Mouse (Mus musculus) midbrain, postnatal 0 days (tissue): ENCODE data around the gene Igfbp6. TPM values are rescaled to one million over a fixed set of nuclear protein-coding genes. Genes with fewer than 3 reads are reported as not detected.

Experiments used
- ATAC-seq: fragments of 200-750 bp; cut with Nextera tagmentation; 2 replicates; pipeline ENCODE4 v1.8.0; 2017; ENCODE audit warnings: moderate number of reproducible peaks, mild to moderate bottlenecking, moderate TSS enrichment, moderate library complexity; ENCODE audit not compliant: low FRiP score
- DNase-seq: peaks from one replicate; pipeline ENCODE4 v3.0.0-alpha.2; 2015; ENCODE audit warnings: low spot score
- H3K27ac ChIP-seq: fragments of 300-500 bp; sonication (generic); 2 replicates; pipeline ENCODE4 v1.5.1; 2014; ENCODE audit warnings: low read depth, mild to moderate bottlenecking, low read length, mixed read lengths
- H3K27me3 ChIP-seq: fragments of 300-500 bp; sonication (generic); 2 replicates; pipeline ENCODE4 v1.6.1; 2014; ENCODE audit warnings: low read length, control low read depth, mixed read lengths; ENCODE audit not compliant: insufficient read depth
- H3K36me3 ChIP-seq: fragments of 300-500 bp; sonication (generic); 2 replicates; pipeline ENCODE4 v1.6.1; 2014; ENCODE audit warnings: low read length, control low read depth, mixed read lengths; ENCODE audit not compliant: insufficient read depth
- H3K4me1 ChIP-seq: fragments of 300-500 bp; sonication (generic); 2 replicates; pipeline ENCODE4 v1.6.1; 2014; ENCODE audit warnings: mild to moderate bottlenecking, control low read depth, antibody characterized with exemption, low read length, mixed read lengths; ENCODE audit not compliant: insufficient read depth
- H3K4me2 ChIP-seq: fragments of 300-500 bp; sonication (generic); 2 replicates; pipeline ENCODE4 v1.6.1; 2014; ENCODE audit warnings: low read depth, mild to moderate bottlenecking, low read length, mixed read lengths; ENCODE audit not compliant: poor library complexity, severe bottlenecking
- H3K4me3 ChIP-seq: fragments of 300-500 bp; sonication (generic); 2 replicates; pipeline ENCODE4 v1.5.1; 2014; ENCODE audit warnings: low read depth, mild to moderate bottlenecking, low read length, moderate library complexity
- H3K9ac ChIP-seq: fragments of 300-500 bp; sonication (generic); replicated peaks from 2 replicates; pipeline ENCODE4 v1.6.1; 2014; ENCODE audit warnings: mild to moderate bottlenecking, low read length, moderate library complexity, mixed read lengths; ENCODE audit not compliant: poor library complexity, severe bottlenecking
- H3K9me3 ChIP-seq: fragments of 300-500 bp; sonication (generic); 2 replicates; pipeline ENCODE4 v1.6.1; 2016; ENCODE audit warnings: low read length, control low read depth
- CTCF ChIP-seq: IDR thresholded peaks from 2 replicates; pipeline ENCODE4 v1.5.1; 2016; ENCODE audit warnings: antibody characterized with exemption, mild to moderate bottlenecking
- WGBS: fragments of 180-500 bp; shearing (Covaris S2); extraction: QIAGEN DNeasy Blood & Tissue Kit; methylation state at CpG from one replicate; pipeline ENCODE4 v1.1.7; 2014; 5-methylcytosine and 5-hydroxymethylcytosine counted together
- polyA plus RNA-seq: library from polyadenylated mRNA; unstranded; fragments of >200 nt; fragmentation: Nextera tagmentation; extraction: Ambion mirVana; gene quantifications from 2 replicates; pipeline ENCODE4 v1.2.1, GENCODE M21; 2015
- total RNA-seq: library from RNA; depleted of rRNA; stranded (reverse); fragments of >200 nt; gene quantifications from 2 replicates; pipeline ENCODE4 v1.2.3, GENCODE M21; 2014

Igfbp6 gene
- total and polyA plus RNA-seq, 2 experiments from 2014 or later, result 9.9 to 13.6 TPM

- Histone ChIP-seq H3K36me3 (no peaks in the 10 kb centered on the region), H3K9me3 (no peaks in the 10 kb centered on the region), H3K4me3 (peak overlapping the region; percentile 37; the same call in 1 of the 2 replicates), H3K27ac (no peak overlapping the region), H3K27me3 (no peaks in the 10 kb centered on the region), H3K4me2 (peak overlapping the region; percentile 74), H3K9ac (no peak overlapping the region), H3K4me1 (no peaks in the 10 kb centered on the region; the same call in 1 of the 2 replicates)
- peak; percentile 80 for DNase-seq
- WGBS, result 36% methylated on average over 13 of the region's 13 CpGs
- TF ChIP-seq CTCF, result peak; percentile 88
- ATAC-seq, result no peak
Measured at GRCm38 (mm10) chr15:102107689-102108573, 36.2 kb upstream of the Igfbp6 start.

DNA sequence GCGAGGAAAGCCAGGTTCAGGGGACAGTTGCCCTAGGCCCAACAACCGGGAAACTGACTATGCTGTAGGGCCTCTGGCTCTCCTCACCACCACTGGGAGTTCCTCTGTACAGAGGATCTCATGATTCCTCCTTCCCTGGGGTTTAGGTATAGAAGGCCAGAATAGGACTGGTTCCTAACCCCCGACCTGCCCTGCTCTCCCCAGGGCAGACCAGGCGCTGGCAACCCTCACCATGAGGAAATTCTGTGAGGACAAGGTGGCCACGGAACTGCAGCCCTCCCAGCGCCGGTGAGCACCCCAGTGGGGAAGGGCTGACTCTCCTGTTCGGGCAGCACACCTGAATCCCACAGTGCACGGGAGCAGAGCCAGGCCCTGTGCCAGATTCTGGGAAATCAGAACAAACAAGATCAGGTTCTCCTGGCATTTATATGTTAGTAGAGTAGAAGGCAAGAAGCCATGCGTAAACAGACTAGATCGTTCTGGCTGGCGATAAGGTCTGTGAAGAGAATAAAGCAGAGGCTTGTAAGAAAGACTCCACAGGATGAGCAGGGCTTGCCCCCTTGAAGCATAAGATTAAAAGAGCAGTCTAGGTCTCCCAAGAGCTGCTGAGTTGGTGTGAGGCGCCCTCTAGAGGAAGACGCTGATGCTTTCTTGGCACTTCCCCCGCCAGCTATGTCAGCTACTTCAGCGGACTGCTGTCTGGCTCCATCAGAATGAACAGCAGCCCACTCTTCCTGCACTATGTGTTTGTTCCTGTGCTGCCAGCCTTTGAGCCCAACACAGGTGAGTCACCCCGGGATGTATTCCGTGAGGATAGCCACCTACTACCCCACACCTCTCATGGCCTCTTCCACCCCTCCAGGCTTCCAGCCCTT is 35.3 kb upstream of the Igfbp6 start:
- peak; percentile 89 for DNase-seq
- Histone ChIP-seq H3K4me2 (no peak overlapping the region), H3K27ac (no peak overlapping the region), H3K4me1 (no peaks in the 10 kb centered on the region; the same call in 1 of the 2 replicates), H3K9ac (no peak overlapping the region), H3K27me3 (no peaks in the 10 kb centered on the region), H3K36me3 (no peaks in the 10 kb centered on the region), H3K9me3 (no peaks in the 10 kb centered on the region), H3K4me3 (no peak overlapping the region)
- 40% methylated on average over 18 of the region's 18 CpGs for WGBS
- ATAC-seq, result peak; percentile 25; the same call in 1 of the 2 replicates
- TF ChIP-seq CTCF, result peak; percentile 81

GRCm38 (mm10) chr15:102110271-102110670 is 33.9 kb upstream of the Igfbp6 start:
- ATAC-seq, result no peak
- no peak overlapping the region for H3K4me3 ChIP-seq
- TF ChIP-seq CTCF, result no peak
- 94% methylated on average over 7 of the region's 7 CpGs for WGBS
- no peak for DNase-seq
- H3K9me3 ChIP-seq, result no peaks in the 10 kb centered on the region
- no peaks in the 10 kb centered on the region for H3K27me3 ChIP-seq
- H3K9ac ChIP-seq, result no peak overlapping the region
- H3K27ac ChIP-seq, result no peak overlapping the region
- no peaks in the 10 kb centered on the region for H3K36me3 ChIP-seq
- H3K4me2 ChIP-seq, result no peak overlapping the region
- no peaks in the 10 kb centered on the region; the same call in 1 of the 2 replicates for H3K4me1 ChIP-seq

- TF ChIP-seq CTCF, result no peak
- ATAC-seq (0 out of 2 replicates have a peak, but pooled peaks have one; percentile 11), DNase-seq (no peak)
- Histone ChIP-seq H3K27me3 (no peaks in the 10 kb centered on the region), H3K36me3 (peaks cover 2% of the 10 kb centered on the region; the same call in 1 of the 2 replicates), H3K9ac (no peak overlapping the region), H3K4me2 (no peak overlapping the region), H3K27ac (no peak overlapping the region), H3K4me3 (no peak overlapping the region), H3K4me1 (no peaks in the 10 kb centered on the region; the same call in 1 of the 2 replicates), H3K9me3 (no peaks in the 10 kb centered on the region)
- WGBS, result 75% methylated on average over 29 of the region's 29 CpGs
Measured at GRCm38 (mm10) chr15:102110701-102111494, 33.3 kb upstream of the Igfbp6 start.

GRCm38 (mm10) chr15:102111495-102111829 is 32.7 kb upstream of the Igfbp6 start:
- 81% methylated on average over 11 of the region's 11 CpGs for WGBS
- DNase-seq (no peak), ATAC-seq (no peak)
- Histone ChIP-seq H3K4me1 (no peaks in the 10 kb centered on the region; the same call in 1 of the 2 replicates), H3K27ac (no peak overlapping the region), H3K4me3 (no peak overlapping the region), H3K9me3 (no peaks in the 10 kb centered on the region), H3K27me3 (no peaks in the 10 kb centered on the region), H3K9ac (no peak overlapping the region), H3K4me2 (no peak overlapping the region), H3K36me3 (peaks cover 3% of the 10 kb centered on the region; the same call in 1 of the 2 replicates)
- no peak for TF ChIP-seq CTCF
